Mouse (Mus musculus): ENCODE data around the gene Vmn1r95. TPM values are rescaled to one million over a fixed set of nuclear protein-coding genes. Genes with fewer than 3 reads are reported as not detected.
"Not testable (repeated sequence)": the region's sequence is repeated elsewhere in the genome, so short reads cannot be mapped to it uniquely, and the experiment has no call there.

Gene Vmn1r95
- polyA plus RNA-seq (2014; fragmentation: Nextera tagmentation; extraction: Ambion mirVana): not detected in 2 replicates

GRCm38 (mm10) chr7:20193410-20193809 lies at the start of gene Vmn1r95:
Gene Vmn1r95 (plus strand): TSS chr7:20193710.
- not testable (repeated sequence) for H3K9me3 ChIP-seq (ENCODE audit: control insufficient read depth, low read length); H3K27me3 ChIP-seq (ENCODE audit: control insufficient read depth, insufficient read depth, low read length); H3K27ac ChIP-seq (ENCODE audit: low read depth, low read length); H3K36me3 ChIP-seq (ENCODE audit: control insufficient read depth, insufficient read depth, low read length); ATAC-seq (ENCODE audit: low read depth); H3K9ac ChIP-seq (replicated peaks; ENCODE audit: low read depth, low read length); H3K4me2 ChIP-seq (ENCODE audit: low read depth, low read length); H3K4me1 ChIP-seq (ENCODE audit: control insufficient read depth, insufficient read depth, low read length); H3K4me3 ChIP-seq (ENCODE audit: low read depth, low read length)
- no CpG with 5 or more reads among the region's 3 CpGs for WGBS

GRCm38 (mm10) chr7:20168277-20168676 lies 25.2 kb upstream of the Vmn1r95 start, which contains the start of gene Vmn1r94:
Gene Vmn1r94 (minus strand): TSS chr7:20168377.
- no CpG with 5 or more reads among the region's 3 CpGs for WGBS

GRCm38 (mm10) chr7:20205507-20205906 lies 12.0 kb downstream of the Vmn1r95 start, which contains the start of gene Gm6164:
Gene Gm6164 (minus strand): TSS chr7:20205607.
- ATAC-seq (ENCODE audit: low read depth); H3K36me3 ChIP-seq (ENCODE audit: control insufficient read depth, insufficient read depth, low read length); H3K9ac ChIP-seq (replicated peaks; ENCODE audit: low read depth, low read length); H3K4me2 ChIP-seq (ENCODE audit: low read depth, low read length); H3K27ac ChIP-seq (ENCODE audit: low read depth, low read length); H3K9me3 ChIP-seq (ENCODE audit: control insufficient read depth, low read length); H3K4me1 ChIP-seq (ENCODE audit: control insufficient read depth, insufficient read depth, low read length); H3K4me3 ChIP-seq (ENCODE audit: low read depth, low read length); H3K27me3 ChIP-seq (ENCODE audit: control insufficient read depth, insufficient read depth, low read length): not testable (repeated sequence)
- WGBS: no CpG with 5 or more reads among the region's 2 CpGs

More at GRCm38 (mm10) chr7:20168277-20168676, 25.2 kb upstream of the Vmn1r95 start, which contains the start of gene Vmn1r94:
- ATAC-seq (ENCODE audit: low read depth); H3K9me3 ChIP-seq (ENCODE audit: control insufficient read depth, low read length); H3K4me3 ChIP-seq (ENCODE audit: low read depth, low read length); H3K36me3 ChIP-seq (ENCODE audit: control insufficient read depth, insufficient read depth, low read length); H3K27me3 ChIP-seq (ENCODE audit: control insufficient read depth, insufficient read depth, low read length); H3K4me2 ChIP-seq (ENCODE audit: low read depth, low read length); H3K9ac ChIP-seq (replicated peaks; ENCODE audit: low read depth, low read length); H3K27ac ChIP-seq (ENCODE audit: low read depth, low read length); H3K4me1 ChIP-seq (ENCODE audit: control insufficient read depth, insufficient read depth, low read length): not testable (repeated sequence)

- H3K36me3 ChIP-seq (ENCODE audit: control insufficient read depth, insufficient read depth, low read length); ATAC-seq (ENCODE audit: low read depth): not testable (repeated sequence)
- no CpG with 5 or more reads among the region's 2 CpGs for WGBS
Measured at GRCm38 (mm10) chr7:20233728-20234127, 40.2 kb downstream of the Vmn1r95 start, which contains the start of gene Gm4498. Gene Gm4498 (minus strand): TSS chr7:20233828.

More at GRCm38 (mm10) chr7:20233728-20234127, 40.2 kb downstream of the Vmn1r95 start, which contains the start of gene Gm4498:
- not testable (repeated sequence) for H3K27me3 ChIP-seq (ENCODE audit: control insufficient read depth, insufficient read depth, low read length); H3K4me1 ChIP-seq (ENCODE audit: control insufficient read depth, insufficient read depth, low read length); H3K9ac ChIP-seq (replicated peaks; ENCODE audit: low read depth, low read length); H3K27ac ChIP-seq (ENCODE audit: low read depth, low read length); H3K4me3 ChIP-seq (ENCODE audit: low read depth, low read length); H3K9me3 ChIP-seq (ENCODE audit: control insufficient read depth, low read length); H3K4me2 ChIP-seq (ENCODE audit: low read depth, low read length)

Other genes starting within 250 kb of the Vmn1r95 start
- gene Igsf23, start 243.0 kb upstream of the Vmn1r95 start, polyA plus RNA-seq (2014; fragmentation: Nextera tagmentation; extraction: Ambion mirVana): not detected in 2 replicates
- gene Ceacam20, start 228.3 kb upstream of the Vmn1r95 start, polyA plus RNA-seq (2014; fragmentation: Nextera tagmentation; extraction: Ambion mirVana): not detected in 2 replicates
- not detected in 2 replicates for gene Nlrp9b, start 202.2 kb upstream of the Vmn1r95 start, polyA plus RNA-seq (2014; fragmentation: Nextera tagmentation; extraction: Ambion mirVana)
- gene Vmn1r91, start 94.0 kb upstream of the Vmn1r95 start, polyA plus RNA-seq (2014; fragmentation: Nextera tagmentation; extraction: Ambion mirVana): not detected in 2 replicates
- gene Gm16442, start 71.1 kb upstream of the Vmn1r95 start, polyA plus RNA-seq (2014; fragmentation: Nextera tagmentation; extraction: Ambion mirVana): not detected in 2 replicates
- gene Vmn1r93, start 54.6 kb upstream of the Vmn1r95 start, polyA plus RNA-seq (2014; fragmentation: Nextera tagmentation; extraction: Ambion mirVana): not detected in 2 replicates
- gene Vmn1r94, start 25.3 kb upstream of the Vmn1r95 start, polyA plus RNA-seq (2014; fragmentation: Nextera tagmentation; extraction: Ambion mirVana): not detected in 2 replicates
- not detected in 2 replicates for gene Gm6164, start 11.9 kb downstream of the Vmn1r95 start, polyA plus RNA-seq (2014; fragmentation: Nextera tagmentation; extraction: Ambion mirVana)
- not detected in 2 replicates for gene Gm4498, start 40.1 kb downstream of the Vmn1r95 start, polyA plus RNA-seq (2014; fragmentation: Nextera tagmentation; extraction: Ambion mirVana)
- gene Gm5890, start 69.1 kb downstream of the Vmn1r95 start, polyA plus RNA-seq (2014; fragmentation: Nextera tagmentation; extraction: Ambion mirVana): not detected in 2 replicates
- not detected in 2 replicates for gene Gm4133, start 140.4 kb downstream of the Vmn1r95 start, polyA plus RNA-seq (2014; fragmentation: Nextera tagmentation; extraction: Ambion mirVana)
- not detected in 2 replicates for gene Gm5728, start 181.7 kb downstream of the Vmn1r95 start, polyA plus RNA-seq (2014; fragmentation: Nextera tagmentation; extraction: Ambion mirVana)
- not detected in 2 replicates for gene Vmn1r100, start 224.2 kb downstream of the Vmn1r95 start, polyA plus RNA-seq (2014; fragmentation: Nextera tagmentation; extraction: Ambion mirVana)
- not detected in 2 replicates for gene Vmn1r101, start 248.9 kb downstream of the Vmn1r95 start, polyA plus RNA-seq (2014; fragmentation: Nextera tagmentation; extraction: Ambion mirVana)